Mouse (Mus musculus) fibroblast of lung, adult 2 months (primary cell): ENCODE results near the gene Ell3.

Experiments used
- DNase-seq: peaks from one replicate; pipeline ENCODE4 v3.0.0-alpha.2; 2011; ENCODE audit warnings: low read depth

Ell3 gene

DNA sequence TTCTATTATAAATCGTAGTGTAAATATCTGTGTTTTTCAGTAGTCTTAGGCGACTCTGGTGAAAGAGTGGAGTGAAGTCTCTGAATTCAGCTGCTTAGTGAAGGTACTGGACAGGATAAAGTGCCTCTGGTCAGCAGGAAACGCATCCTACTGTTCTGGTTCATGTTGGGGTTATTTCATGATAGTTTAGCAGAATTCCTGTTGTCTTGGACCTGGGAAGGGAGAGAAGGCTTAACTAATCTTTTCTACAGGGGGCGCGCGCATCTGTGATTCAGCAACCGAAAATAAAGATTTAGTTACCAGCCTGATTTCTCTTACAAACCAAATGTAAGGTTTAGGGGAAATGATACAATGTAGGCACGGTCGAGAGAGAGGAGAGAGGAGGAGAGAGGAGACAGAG, 4.1 kb upstream of the Ell3 start:
- DNase-seq: peak; percentile 43

DNA sequence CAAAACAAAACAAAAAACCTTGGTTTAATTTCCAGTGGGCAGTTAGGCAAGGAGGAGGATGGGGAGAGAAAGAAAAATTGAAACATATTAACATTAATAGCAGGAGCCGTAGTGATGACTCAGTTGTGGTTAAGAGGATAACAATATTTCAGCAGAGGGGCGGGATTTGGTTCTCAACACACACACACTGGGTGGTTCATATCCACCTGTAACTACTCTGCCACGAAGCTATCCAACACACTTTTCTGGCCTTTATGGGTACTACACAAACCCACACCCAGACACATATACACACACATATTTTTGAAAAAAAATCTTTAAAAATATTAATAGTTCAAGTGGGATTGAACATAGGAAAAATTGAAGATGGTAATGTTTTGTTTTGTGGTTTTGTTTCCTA, 2.9 kb upstream of the Ell3 start:
- no peak for DNase-seq

DNA sequence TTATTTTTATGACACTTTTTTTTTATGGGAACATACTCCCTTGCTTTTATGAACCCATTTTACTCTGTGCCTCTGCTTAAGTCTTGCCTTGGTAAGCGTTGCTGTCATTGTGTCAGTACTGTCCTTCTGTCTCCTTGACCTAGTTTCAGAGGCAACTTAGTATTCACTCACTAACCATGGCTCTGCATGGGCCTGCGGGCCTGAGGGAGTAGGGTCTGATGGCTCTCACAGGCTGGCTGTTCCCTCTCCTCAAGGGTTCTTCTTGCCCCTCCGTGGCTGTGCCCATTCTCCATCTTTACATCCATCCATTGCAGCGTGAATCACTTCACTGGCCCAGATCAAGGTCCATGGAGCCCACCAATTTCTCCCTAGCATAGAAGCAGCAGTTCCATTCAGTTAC, 2.4 kb upstream of the Ell3 start:
- DNase-seq: no peak

DNA sequence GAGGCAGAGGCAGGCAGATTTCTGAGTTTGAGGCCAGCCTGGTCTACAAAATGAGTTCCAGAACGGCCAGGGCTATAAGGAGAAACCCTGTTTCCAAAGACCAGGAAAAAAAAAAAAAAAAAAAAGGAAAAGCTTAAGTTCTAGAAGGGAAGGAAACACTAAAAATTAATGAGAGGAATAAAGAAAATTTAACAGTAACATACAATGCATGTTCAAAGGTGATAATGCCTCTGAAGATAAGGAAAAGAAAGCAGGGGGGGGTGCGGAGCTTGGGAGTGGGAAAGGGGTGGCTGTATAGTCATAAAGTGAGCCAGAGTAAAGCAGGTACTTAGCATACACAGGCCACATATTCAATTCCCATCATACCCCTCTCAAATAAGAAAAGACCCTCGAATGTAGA, 1.0 kb upstream of the Ell3 start:
- DNase-seq: no peak

DNA sequence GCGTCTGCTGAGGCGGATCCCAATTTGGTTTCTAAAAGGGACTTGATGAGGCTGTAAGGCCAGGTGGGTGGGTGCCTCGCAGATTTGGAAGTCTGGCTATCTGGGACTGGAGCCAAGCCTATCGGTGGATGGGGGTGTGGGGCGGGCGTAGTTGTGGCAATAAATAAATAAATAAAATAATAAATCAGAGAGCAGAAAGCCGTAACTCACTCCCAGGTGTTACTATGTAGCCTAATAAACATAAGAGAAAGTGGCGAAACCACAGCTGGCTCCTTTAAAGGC, 1.1 kb downstream of the Ell3 start:
- DNase-seq: no peak

- DNase-seq: no peak
Measured at GRCm38 (mm10) chr2:121442259-121443067, 1.6 kb downstream of the Ell3 start.

GRCm38 (mm10) chr2:121441800-121442199, 2.3 kb downstream of the Ell3 start:
- no peak for DNase-seq

DNA sequence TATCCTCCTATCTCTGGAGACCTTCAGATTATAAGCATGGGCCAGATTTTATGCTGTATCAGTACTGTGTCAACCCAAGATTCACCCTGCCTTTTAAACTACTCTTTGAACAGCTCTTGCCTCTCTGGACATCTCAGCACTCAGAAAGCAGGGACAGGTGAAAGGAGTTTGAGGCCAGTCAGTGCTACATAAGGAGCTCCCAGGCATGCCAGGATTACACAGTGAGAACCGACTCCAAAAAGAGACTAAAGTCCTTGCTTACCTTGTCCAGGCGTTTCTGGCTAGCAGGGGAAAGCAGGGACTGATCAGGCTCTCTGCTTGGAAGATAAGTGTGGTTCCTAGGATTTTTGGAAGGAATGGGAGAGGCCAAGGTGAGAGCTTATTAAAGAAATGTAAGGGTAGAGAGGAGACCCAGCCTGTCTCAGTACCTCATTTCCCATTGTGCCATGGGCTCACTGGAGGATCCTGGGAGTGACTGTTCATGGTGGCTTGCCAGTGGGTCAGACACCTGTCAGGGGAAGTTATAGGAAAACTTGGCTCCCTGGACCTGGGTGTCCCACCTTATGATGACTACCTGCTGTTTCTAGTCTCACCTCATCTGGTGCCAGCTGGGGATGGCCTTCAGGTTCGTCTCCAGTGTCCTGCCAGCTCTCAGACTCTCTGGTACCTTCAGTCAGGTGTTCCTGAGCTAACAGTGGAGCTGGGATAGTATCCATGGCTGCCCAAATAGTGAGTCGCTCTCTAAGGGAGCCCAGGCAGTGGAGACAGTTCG, 3.1 kb downstream of the Ell3 start:
- DNase-seq: no peak

GRCm38 (mm10) chr2:121439746-121440145, 4.3 kb downstream of the Ell3 start:
- no peak for DNase-seq

GRCm38 (mm10) chr2:121434854-121435253, 9.2 kb downstream of the Ell3 start:
- DNase-seq: no peak

GRCm38 (mm10) chr2:121425890-121426289, 18.2 kb downstream of the Ell3 start:
- no peak for DNase-seq

DNA sequence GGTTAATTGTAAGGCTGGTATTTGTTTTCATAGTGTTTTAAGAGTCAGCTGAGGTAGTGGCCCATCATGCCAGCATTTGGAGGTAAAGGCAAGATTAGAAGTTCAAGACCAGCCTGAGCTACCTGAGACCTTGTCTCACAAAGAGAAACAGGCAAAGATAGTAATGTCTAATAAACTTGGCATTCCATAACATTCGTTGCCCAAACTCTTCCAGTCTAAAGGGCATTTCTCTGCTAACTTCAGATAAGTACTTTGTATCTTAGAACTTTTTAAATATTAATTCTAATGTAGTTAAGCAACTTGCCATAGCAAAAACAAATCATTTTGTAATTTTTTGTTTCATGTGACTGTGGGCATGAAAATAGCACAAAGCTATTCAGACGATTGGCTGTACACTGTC, 20.9 kb downstream of the Ell3 start:
- DNase-seq: no peak

- no peak for DNase-seq
Measured at GRCm38 (mm10) chr2:121418476-121418875, 25.6 kb downstream of the Ell3 start.

GRCm38 (mm10) chr2:121416356-121416755, 27.7 kb downstream of the Ell3 start:
- DNase-seq: no peak

DNA sequence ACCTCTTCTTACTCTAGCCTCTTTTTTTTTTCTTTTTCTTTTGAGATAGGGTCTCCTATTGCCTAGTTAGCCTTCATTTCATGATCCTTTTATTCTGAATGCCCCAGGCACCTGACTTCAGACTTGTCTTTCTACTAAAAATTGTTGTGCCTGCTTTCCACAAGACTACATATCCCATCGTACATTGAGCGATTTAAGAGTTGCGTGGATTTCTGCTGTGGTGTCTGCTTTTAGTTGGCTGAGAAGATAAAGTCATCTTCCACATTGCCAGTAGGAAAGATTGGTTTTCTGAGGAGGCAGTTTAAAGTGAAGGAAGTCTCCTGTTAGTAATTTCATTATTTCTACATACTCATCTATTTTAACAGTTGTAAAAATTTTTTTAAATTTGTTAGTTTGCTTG, 28.5 kb downstream of the Ell3 start:
- no peak for DNase-seq

DNA sequence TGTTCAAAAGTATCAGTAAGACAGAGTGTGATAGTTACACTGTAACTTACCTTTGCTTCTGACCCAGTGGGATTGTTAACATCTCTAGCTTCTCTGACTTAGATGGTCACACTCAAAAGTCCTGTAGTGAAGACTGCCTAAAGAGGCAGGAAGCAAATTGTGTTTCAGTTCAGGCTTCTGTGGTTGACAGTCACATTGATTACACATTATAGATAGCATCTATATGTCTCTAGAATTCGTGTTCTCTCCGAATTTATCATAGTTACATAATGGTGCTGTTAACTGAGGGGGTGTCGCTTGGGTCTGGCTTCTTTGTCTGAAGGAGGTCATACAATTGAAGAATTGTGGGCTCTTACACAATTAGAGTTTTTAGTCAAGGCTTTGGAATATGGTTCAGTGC, 29.0 kb downstream of the Ell3 start:
- no peak for DNase-seq

DNA sequence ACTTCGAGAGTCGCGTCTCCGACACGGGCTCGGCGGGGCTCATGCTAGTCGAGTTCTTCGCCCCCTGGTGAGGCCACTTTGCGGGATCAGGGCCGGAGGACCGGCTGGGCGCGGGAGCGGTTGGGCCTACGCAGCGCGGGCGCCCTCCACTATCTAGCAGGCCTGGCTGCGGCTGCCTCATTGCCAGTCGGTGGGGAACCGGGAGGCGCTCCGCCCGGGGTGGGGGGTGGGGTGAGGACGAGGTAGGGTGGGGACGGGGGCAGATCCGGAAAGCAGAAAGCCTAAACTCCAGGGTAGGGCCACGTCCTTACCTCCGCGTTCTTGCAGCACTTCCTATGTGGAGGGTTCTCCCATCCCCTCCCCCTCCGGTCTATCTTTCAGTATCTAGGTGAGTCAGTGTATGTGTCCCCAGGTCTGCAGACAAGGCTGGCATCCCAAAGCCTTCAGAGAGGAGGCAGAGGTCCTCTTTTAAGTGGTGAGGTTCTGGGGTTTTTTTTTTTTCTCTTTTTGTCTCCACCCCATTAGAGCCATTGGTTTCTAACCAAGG, 29.9 kb downstream of the Ell3 start:
- no peak for DNase-seq

DNA sequence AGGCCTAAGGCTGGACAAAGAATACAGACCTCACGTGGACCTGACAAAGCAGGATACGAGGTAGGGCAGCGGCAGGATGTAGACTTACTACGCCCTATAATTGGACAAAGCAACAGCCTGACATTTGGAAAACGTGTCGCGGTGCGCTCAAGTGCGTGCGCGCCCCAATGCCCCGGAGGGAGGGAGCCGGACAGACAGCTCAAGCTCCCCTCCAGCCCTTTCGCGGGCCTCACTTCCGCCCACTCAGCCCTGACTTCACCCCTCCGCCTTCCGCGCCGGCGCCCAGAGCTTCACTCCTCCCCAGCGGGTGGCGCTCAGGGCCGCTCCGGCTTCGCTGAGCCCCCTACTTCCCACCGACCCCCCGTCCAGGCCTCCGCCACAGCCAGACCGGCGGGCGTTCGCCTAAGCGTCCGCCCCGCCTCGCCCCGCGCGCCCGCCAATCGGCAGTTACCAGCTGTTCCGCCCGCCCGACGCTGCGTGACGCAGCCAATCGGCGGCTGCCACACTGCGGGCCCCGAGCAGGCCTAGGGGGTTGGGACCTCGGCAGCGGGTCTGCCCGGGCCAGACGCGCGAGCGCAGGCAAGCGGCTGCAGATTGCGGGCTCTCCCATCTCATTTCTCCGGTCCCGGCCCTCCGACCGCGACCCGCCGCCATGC, 30.6 kb downstream of the Ell3 start, which contains the start of the genes Pdia3 and Catsper2:
Gene Pdia3, plus strand, starts transcription at position 389 of the 656 bp plus-strand sequence.
Gene Catsper2, minus strand, starts transcription at position 406 of the 656 bp plus-strand sequence.
- DNase-seq: peak; percentile 84

GRCm38 (mm10) chr2:121412843-121413386, 31.2 kb downstream of the Ell3 start:
- no peak for DNase-seq

DNA sequence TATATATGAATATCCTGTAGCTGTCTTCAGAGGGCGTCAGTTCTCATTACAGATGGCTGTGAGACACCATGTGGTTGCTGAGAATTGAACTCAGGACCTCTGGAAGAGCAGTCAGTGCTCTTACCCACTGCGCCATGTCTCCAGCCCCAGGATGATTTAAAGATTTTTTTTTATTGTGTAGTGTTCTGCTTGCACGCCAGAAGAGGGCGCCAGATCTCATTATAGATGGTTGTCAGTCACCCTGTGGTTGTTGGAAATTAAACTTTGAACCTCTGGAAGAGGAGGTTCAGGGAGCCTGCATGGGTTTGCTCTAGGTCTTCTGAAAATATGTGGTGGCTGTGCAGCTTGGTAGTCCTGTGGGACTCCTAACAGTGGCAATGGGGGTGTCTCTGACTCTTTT, 35.9 kb downstream of the Ell3 start:
- no peak for DNase-seq

DNA sequence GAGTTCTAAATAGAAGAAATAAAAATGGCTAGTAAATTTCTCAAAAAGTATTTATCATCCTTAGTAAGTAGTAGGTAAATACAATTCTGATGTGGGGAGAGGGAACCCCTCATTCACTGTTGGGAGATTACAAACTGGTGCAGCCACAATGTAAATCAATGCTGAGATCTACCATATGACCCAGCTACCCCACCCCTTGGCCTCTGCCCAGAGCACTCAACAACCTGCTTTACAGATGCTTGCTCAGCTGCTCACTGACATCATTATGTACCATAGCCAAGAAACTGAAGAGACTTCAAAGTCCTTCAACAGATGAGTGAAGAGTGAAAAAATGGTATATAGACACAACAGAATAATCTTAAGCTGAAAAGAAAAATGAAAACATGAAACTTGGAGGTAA, 40.8 kb downstream of the Ell3 start:
- no peak for DNase-seq

DNA sequence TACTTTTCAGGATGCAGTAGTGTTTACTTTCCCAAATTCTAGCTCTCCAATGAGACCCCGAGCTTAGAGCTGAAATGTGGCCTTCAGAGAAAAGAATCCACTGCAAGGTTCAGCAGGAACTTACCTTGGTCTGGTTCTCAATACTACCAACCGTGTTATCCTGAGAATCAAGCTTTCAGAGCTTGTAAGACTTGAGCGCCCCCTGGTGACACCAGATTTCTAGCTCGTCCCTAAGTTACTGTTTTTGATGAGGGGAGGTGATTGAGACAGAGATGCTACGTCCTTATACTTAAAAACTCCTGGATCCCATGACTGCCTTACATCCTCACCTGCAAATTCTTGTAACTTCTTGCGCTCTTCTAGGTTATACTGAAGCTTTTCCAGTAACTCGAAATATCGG, 47.5 kb downstream of the Ell3 start:
- DNase-seq: peak; percentile 34
